Mouse (Mus musculus) T-helper 17 cell (primary cell): Measurements from ENCODE around the gene Ky.

Experiments
- in situ Hi-C, 2 experiments: fragments of 300-600 bp; cut with MboI, MseI; formaldehyde crosslinking; loops; 1 replicate in 1 of 2; 2 replicates in 1 of 2; pipeline ENCODE4 v1.15.1; 2025; ENCODE audit warnings: high pct_unique_total_duplicates in 2 of 2

Ky gene

DNA sequence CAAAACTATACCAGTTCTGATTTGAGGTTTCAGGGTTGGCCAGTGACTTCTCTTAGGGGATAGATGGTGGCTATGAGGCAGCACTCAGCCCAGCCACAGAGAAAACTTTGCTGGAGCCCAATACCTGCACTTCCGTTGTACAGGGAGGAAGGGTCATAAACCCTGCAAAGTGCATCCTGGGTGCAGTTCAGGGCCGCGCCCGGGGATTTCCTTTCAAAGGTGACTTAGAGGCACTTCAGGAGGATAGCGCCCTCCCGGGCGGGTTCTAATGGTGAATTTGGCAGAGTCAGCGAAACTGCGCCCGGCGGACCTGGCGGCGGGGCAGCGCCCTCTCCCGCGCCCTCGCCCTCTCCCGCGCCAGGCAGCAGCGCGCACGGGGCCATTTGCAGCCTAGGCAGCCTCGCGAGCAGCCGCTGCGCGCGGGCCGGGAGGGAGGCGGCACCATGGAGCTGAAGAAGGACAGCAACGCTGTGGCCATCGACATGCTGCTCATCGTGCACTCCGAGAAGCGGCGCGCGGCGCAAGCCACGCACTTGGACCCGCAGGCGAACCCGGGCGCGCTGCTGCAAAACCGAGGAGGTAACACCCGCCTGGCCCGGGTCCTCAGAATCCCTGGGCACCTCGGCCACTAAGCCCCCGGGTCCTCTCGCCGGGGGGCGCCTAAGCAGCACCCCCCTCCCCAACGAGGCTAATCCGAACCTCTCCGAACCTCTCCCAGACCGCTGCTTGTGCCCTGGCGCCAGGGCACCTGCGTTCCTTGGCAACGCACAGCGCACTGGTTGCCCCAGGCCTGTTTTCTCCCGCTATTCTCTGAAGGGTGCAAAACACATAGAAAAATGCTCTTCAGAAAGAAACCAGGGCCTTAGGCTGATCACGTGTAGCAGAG is at the start of gene Ky:
TSS of gene Ky (plus strand) at position 51 of the 886 bp plus-strand sequence.
- in situ Hi-C loops = no loop called here

DNA sequence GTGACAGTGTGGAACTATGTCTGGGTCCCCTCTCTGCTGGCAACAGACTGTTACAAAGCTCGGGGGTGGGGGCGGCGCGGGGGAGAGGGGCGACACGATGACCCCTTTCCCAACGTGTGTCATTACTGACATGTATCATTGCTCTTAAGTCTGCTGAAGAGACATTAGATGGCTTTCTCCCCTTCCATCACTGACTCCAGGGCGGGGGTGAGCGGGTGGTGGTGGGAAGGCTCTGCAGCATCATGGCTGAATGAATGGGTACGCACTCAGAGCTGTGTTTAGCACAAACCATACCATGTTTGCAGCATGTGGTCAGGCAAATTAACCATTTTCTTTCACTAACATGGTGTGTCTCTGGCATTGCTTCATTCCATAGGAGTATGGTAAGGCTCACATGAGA is 43.3 kb upstream of the Ky start:
- in situ Hi-C loops = no loop called here

GRCm38 (mm10) chr9:102465044-102465443 is 40.5 kb upstream of the Ky start:
- in situ Hi-C loops = no loop called here

- in situ Hi-C loops = no loop called here
Observed at GRCm38 (mm10) chr9:102465726-102466125, 39.8 kb upstream of the Ky start.

- in situ Hi-C loops = no loop called here
Observed at GRCm38 (mm10) chr9:102470076-102470819, 35.3 kb upstream of the Ky start.

DNA sequence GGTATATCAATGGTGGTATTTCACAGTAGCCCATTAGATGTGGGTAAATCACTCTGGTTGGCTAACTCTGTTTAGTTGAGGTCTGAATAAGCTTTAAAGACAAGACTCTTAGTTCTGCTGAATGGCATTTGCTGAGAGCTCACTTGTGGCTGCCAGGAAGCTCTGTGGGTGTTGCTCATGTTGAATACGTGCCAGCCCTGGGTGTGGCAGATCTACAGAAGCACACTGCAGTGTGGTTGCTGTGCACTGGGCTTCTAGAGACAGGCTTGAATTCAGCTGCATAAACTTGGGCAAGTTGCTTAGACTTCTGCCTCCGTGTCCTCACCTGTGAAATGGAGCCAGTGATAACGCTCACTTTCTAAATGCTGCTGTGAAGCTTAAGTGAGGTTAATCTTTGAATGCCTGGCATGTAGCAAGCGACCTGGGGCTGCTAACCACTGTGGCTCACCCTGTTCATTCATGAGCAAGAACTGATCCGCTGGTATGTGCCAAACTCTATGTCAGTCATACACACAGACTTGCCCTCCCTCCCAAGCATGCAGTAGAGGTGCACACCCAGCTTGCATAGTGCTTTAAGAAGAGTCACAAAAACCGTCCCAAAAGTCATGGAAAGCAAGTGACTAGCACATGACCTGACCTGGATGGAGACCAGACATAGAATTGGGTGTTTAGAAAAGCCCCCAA is 27.6 kb upstream of the Ky start:
- in situ Hi-C loops = no loop called here

DNA sequence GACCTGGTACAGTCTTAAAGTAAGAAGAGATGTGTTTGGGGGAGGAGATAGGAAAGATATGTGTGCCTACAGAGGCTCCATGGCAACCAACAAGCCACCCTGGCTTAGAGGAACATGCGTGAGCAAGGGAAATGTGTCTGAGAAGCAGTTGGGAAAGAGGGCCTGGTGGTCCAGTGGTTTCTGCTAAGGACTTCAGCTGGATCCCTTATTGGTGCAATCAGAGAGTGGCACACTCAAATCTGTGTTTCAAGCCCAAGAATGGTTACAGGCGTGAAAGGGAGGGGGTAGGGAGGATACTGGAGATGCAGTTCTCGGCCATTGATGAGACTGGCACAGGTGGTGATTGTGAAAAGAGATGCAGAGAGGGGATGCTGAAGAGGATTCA is 27.1 kb upstream of the Ky start:
- in situ Hi-C loops = no loop called here

DNA sequence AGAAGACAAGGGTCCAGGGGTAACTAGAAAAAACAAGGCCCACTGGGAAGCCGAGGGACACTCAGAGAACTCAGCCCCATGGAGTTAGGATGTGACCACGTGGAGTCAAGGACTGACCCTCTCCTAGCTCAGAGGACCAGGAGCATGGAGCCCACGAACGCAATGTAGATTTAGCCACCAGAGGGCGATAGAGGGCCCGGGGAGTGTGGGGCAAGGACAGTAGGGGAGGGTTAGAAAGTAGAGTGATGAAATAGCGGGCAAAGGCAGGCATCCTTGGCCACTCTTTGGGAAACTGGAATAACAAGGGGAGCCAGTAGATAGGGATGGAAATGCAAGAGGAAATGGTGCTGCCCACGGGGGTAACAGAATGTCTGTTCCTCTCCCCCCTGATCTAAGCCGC is 26.5 kb upstream of the Ky start:
- in situ Hi-C loops = no loop called here

DNA sequence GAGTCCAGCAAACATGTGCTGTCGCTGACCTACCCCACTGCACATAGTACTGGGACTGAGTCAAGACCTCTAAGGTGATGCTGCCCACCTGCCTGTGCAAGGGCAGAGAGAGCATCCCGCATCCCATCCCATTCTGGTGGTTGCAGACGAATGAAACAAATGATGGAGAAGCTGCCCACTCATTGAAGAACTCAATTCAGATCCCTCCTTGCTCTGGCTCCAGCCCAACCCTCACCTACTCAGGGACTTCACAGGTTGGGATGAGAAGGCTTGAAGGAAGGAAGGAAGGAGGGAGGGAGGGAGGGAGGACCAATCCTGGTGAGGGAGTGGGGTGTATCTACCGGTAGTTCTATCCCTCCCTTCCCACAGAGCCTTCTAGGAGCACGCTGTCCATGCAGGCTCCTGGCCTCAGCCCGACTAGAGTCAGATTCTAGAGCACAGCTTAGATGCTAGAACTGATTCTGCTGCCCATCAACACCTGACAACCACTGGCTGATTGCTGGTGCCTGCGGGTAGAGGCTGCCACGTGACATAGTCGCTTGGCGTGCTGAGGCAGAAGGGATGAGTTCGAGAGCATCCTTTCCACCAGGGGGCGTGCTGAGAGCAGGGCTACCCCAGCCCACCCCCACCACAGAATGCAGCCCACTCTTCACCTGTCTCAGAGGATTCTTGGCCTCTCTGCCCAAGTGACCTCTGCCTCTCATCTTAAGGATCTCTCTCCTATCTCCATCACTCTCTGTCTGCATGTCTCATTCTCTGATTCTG is 13.3 kb upstream of the Ky start:
- in situ Hi-C loops = no loop called here

- in situ Hi-C loops = no loop called here
Observed at GRCm38 (mm10) chr9:102493044-102493443, 12.5 kb upstream of the Ky start.

- in situ Hi-C loops = no loop called here
Observed at GRCm38 (mm10) chr9:102493916-102494315, 11.6 kb upstream of the Ky start.

DNA sequence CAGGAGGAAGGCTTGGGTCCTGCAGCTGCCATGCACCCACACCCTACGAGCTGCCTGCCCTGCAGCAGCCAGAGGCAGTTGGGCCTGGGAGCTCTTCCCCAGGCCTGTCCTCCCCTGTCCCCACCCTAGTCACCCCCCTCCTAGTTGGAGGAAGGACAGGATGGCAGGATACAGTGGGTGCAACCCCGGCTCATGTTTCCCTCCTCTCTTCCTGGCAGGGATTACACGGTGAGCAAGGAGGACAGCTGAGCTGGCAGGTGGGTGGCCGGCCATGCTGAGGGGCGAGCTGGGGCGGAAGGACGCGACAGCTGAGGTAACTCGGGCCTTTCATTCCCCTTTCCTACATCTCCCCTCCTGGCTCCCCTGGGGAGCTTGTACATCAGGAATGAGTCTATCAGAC is 11.1 kb upstream of the Ky start:
- in situ Hi-C loops = no loop called here

GRCm38 (mm10) chr9:102495266-102495665 is 10.3 kb upstream of the Ky start:
- in situ Hi-C loops = loop anchor here in 1 of 2 experiments (5.0 kb wide), 1 partner anchor 67 kb away; no protein-coding TSS in a partner anchor

- in situ Hi-C loops = loop anchor here in 1 of 2 experiments (5.0 kb wide), 1 partner anchor 66 kb away; no protein-coding TSS in a partner anchor
Observed at GRCm38 (mm10) chr9:102496481-102497041, 9.0 kb upstream of the Ky start.

DNA sequence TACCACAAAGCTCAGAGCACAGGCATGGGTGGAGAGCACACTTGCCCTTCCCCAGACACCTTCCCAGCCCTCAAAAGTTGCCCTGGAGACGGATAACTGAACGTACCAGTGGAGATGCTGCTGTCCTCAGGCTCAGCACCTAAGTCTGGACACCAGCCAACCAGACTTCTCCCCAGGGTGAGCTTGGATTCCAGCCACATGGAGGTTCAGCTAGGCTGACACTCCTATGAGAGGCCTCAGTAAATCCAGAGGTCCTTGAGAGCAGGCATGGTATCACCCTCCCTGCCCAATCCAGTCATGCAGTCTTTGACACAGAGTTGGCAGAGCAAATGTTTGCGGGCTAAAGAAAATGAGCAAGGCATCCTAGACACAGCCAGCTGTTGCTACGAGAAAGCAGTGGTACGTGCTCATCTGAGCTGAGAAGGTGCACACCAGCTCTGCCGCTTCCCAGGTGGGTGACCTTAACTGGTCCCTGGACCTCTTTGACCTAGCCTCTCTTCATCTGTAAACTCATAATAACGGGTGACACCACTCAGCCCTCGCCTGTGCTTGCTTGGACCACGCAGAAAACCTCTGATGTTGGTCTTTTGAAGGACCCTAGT is 8.4 kb upstream of the Ky start:
- in situ Hi-C loops = loop anchor here in 1 of 2 experiments (5.0 kb wide), 1 partner anchor 65 kb away; no protein-coding TSS in a partner anchor

DNA sequence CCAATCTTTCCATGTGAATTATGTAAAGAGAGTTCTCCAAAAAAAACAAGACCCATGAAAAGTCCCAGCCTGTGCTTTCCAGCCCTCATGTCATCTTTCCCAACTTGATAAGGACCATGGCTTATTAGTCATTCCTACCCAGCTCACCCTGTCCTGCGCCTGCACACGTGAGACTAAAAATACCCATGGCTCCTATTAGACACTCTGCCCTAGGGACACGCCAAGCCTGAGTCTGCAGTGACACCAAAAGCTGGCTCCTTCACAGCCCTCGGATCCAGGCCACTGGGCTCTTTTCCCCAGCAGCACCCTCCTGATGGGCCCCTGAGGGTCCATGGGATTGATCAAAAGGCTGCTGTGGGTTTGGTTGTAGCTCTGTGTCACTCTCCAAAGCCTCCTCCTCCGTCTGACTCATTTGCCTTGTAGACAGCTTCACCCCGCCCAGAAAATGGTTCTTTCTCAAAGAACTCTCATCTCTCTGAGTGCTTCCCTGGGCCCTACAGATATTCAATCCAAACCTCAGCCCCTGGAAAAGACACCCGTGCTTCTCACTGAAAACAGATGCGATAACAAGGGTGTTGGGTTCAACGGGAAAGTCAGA is 7.6 kb upstream of the Ky start:
- in situ Hi-C loops = loop anchor here in 1 of 2 experiments (5.0 kb wide), 1 partner anchor 64 kb away; no protein-coding TSS in a partner anchor

DNA sequence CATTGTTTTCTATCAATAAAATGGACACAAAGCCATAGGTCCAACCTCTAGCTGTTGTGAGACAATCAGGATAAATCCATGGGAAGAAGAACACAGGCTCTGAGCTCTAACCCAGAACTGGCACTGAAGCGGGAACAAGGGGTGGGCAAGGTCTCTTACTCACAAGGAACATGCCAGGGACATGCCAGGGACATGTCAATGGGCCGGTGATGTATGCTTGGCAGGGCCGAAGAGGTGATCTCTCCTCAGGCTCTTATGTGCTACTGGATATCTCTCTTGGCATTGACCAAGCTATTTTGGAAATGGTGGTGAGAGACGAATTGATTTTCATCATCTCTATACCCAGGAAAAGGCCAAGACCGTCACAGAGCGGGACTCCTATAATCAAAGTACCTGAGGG is 6.8 kb upstream of the Ky start:
- in situ Hi-C loops = loop anchor here in 1 of 2 experiments (5.0 kb wide), 1 partner anchor 64 kb away; no protein-coding TSS in a partner anchor

DNA sequence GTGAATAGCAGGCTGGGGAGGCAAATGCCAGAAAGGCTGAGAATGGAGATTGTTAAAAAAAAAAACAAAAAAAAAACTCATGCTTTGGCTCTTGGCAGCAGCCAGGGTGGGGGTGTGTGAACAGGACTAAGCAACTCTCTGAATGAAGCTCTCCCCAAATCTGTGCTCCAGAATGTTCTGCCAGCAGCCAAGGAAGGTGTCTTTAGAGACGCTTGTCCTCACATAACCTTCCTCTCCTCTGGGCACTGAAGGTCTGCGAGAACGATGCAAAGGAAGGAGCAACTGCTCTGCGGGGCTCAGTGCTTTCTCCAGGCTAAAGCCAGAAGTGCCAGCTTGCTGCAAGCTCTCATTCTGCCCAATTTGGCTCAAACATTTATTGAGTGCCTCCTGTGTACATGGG is 6.3 kb upstream of the Ky start:
- in situ Hi-C loops = loop anchor here in 1 of 2 experiments (5.0 kb wide), 1 partner anchor 63 kb away; no protein-coding TSS in a partner anchor

DNA sequence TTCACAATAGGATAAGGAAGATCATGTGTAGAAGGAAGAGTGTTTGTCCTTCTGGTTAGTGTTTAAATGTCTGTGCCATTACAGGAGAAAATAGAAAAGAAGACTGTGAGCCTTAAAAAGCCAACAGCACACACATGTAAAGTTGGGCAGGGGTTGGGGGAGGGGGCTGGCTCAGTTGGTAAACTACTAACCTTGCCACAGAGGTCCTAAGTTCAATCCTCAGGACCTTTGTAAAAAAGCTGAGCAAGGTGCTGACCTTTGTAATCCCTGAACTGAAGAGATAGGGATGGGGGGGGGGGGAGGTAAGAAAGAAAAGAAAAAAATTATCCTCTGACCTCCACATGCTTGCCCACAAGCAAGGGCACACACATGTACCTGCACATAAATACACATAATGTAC is 5.8 kb upstream of the Ky start:
- in situ Hi-C loops = loop anchor here in 1 of 2 experiments (5.0 kb wide), 1 partner anchor 63 kb away; no protein-coding TSS in a partner anchor

DNA sequence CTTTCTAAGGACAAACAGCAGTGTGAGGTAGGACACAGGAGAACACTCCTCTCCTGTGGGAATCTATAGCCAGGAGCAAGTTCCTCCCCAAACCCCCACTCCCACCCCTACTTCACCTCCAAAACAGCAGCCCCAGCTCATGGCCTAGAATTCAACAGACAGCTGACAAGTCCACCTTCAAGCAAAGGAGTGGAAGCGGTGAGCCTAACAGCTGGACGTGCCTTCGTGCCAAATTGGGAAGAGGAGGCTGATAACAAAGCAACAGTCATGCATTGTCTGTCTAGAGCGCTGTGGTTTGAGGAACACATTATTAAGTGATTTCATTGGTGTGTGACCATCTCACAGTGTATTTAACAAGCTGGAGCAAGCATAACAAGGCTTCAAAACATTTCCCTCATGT is 4.4 kb upstream of the Ky start:
- in situ Hi-C loops = no loop called here
